ENCODE assay signal across 20 mouse cellular contexts in the genomic region with DNA sequence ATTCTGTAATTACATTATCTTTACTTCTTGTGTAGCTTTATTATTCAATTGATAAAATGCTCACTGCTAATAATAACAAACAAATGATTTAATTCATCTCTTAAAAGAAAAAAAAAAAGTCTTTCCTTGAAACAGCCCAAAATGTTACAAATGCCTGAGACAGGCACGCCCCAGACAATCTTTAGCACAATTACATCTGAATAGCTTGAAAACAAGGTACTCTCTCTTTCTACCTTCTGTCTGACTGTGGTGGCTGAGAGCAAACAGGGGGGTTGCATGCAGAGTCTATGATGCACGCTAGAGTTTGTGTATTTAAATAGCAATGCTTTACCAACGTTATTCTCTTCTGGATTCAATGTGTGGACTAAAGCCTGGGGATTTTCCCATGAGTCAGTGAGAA.
"Had no signal": no experiment of that assay in that cellular context is flagged by ENCODE, and none has a peak within 500 bp of the region (broad histone marks: within the 10 kb centered on the region; RNA-seq: fewer than 3 reads in every experiment).

No protein-coding gene starts in this region.

- DNase-seq: liver, postnatal 0 days; lung, adult 2 months; lung, postnatal 4 days; midbrain, embryonic 14.5 days; retina, postnatal 1 day; right cerebral cortex, adult 18-20 months; right cerebral cortex, postnatal 25 days; right cerebral cortex, postnatal 4 days; spleen, adult 18-20 months; thymus, adult 2 months; thymus, postnatal 25 days; thymus, postnatal 4 days had no signal

- H3K27ac ChIP-seq: lung, embryonic 15.5 days; midbrain, embryonic 10.5 days; midbrain, embryonic 12.5 days; neural tube, embryonic 13.5 days; neural tube, embryonic 15.5 days; stomach, embryonic 15.5 days; stomach, postnatal 0 days had no signal

- H3K4me3 ChIP-seq: lung, embryonic 15.5 days; midbrain, embryonic 10.5 days; midbrain, embryonic 12.5 days; myocyte; neural tube, embryonic 13.5 days; neural tube, embryonic 15.5 days; stomach, embryonic 15.5 days had no signal

- H3K4me1 ChIP-seq: lung, embryonic 15.5 days; midbrain, embryonic 10.5 days; midbrain, embryonic 12.5 days; neural tube, embryonic 13.5 days; neural tube, embryonic 15.5 days; stomach, embryonic 15.5 days had no signal

- H3K9me3 ChIP-seq: lung, embryonic 15.5 days; midbrain, embryonic 10.5 days; midbrain, embryonic 12.5 days; neural tube, embryonic 13.5 days; neural tube, embryonic 15.5 days; stomach, embryonic 15.5 days had no signal

- H3K9ac ChIP-seq: liver, postnatal 0 days; lung, embryonic 15.5 days; midbrain, embryonic 12.5 days; neural tube, embryonic 13.5 days; neural tube, embryonic 15.5 days; stomach, embryonic 15.5 days had no signal

- H3K36me3 ChIP-seq: lung, embryonic 15.5 days; midbrain, embryonic 10.5 days; midbrain, embryonic 12.5 days; neural tube, embryonic 13.5 days; neural tube, embryonic 15.5 days; stomach, embryonic 15.5 days had no signal
